Comparison of ENCODE assay signal across 8 mouse cellular contexts in the genomic region with DNA sequence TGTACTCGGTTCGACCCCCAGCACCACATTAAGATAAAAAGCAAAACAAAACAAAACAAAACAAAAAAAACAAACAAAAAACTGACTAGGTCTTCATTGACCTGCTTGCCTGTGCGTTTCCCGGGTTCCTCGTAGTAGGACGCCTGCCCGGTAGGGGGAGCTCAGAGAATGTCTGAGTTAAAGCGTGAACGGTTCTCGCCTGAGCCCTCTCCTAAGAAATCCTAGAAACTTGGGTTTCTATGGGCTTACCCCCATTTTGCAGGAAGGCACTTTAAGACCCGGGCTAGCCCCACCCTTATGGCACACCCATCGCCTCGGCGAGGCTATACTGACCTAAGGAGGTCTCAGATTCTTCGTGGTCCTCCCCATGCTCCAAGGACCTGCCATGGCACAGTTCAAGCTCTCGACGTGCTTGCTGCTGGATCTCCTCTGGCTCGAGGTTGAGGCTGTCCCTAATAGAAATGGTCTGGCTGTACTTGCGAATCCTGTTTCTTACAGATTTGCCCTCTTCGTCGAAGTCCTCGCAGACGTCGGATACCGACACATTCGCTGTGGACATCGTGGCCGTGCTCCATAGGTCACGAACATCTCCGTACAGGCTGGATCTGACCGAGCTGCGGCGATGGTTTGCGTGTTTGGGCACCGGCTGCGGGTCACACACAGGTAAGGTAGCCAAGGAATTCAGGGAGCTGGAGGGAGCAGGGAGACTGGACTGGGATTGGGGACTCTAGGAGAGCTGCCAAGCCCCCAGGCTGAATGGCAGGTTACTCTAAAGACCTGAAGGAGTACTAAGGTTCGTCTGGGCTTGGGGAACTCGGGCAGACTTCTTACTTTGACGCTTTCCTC. TPM values are rescaled to one million over a fixed set of nuclear protein-coding genes. Genes with fewer than 3 reads are reported as not detected.
DNase-seq lines count a peak whose midpoint lies in the region; ATAC-seq and TF ChIP-seq lines count a peak whose summit lies in the region.

No protein-coding gene starts in this region.

- H3K9me3 ChIP-seq in embryonic facial prominence, embryonic 10.5 days, result no peaks in the 10 kb centered on the region
- H3K9me3 ChIP-seq in heart, embryonic 12.5 days (replicated peaks), result peaks cover 4% of the 10 kb centered on the region; the same call in 1 of the 2 replicates
- no peaks in the 10 kb centered on the region for H3K9me3 ChIP-seq in kidney, postnatal 0 days (replicated peaks; ENCODE audit: low read length)
- H3K9me3 ChIP-seq in stomach, postnatal 0 days (ENCODE audit: control insufficient read depth, low read length), result no peaks in the 10 kb centered on the region

- H3K9ac ChIP-seq in heart, embryonic 12.5 days, result peak overlapping the region; percentile 18; the same call in 1 of the 2 replicates
- no peak overlapping the region for H3K9ac ChIP-seq in kidney, postnatal 0 days (ENCODE audit: low read depth, low read length)
- H3K9ac ChIP-seq in liver, adult 2 months (ENCODE audit: low read depth, low read length), result no peak overlapping the region; the same call in 1 of the 2 replicates
- H3K9ac ChIP-seq in stomach, postnatal 0 days (ENCODE audit: low read length), result peak overlapping the region; percentile 38

- peak; percentile 87 for DNase-seq in CD4-positive, CD25-positive, alpha-beta regulatory T cell, adult 2 months (ENCODE audit: low read depth, low spot score)
- peak; percentile 84 for DNase-seq in embryonic facial prominence, embryonic 10.5 days (ENCODE audit: low spot score)
- peak; percentile 87 for DNase-seq in kidney, postnatal 0 days (ENCODE audit: low spot score)
- peak; percentile 65 for DNase-seq in liver, adult 2 months (ENCODE audit: extremely low read depth, low read depth, low spot score)
- peak; percentile 78 for DNase-seq in neural tube, embryonic 10.5 days (ENCODE audit: extremely low spot score, low spot score)
- peak; percentile 84 for DNase-seq in stomach, postnatal 0 days (ENCODE audit: low spot score)

- 0 out of 2 replicates have a peak, but pooled peaks cover 5% of the 10 kb centered on the region for H3K36me3 ChIP-seq in embryonic facial prominence, embryonic 10.5 days (replicated peaks)
- H3K36me3 ChIP-seq in heart, embryonic 12.5 days, result peaks cover 5% of the 10 kb centered on the region; the same call in 1 of the 2 replicates
- no peaks in the 10 kb centered on the region for H3K36me3 ChIP-seq in kidney, postnatal 0 days (ENCODE audit: insufficient read depth, low read length)
- H3K36me3 ChIP-seq in liver, adult 2 months (ENCODE audit: control insufficient read depth, insufficient read depth, low read length), result no peaks in the 10 kb centered on the region
- H3K36me3 ChIP-seq in stomach, postnatal 0 days (ENCODE audit: control insufficient read depth, insufficient read depth, low read length), result no peaks in the 10 kb centered on the region

- 3% methylated on average over 39 of the region's 39 CpGs for WGBS in embryonic facial prominence, embryonic 10.5 days
- WGBS in heart, embryonic 12.5 days, result 5% methylated on average over 39 of the region's 39 CpGs
- WGBS in kidney, postnatal 0 days, result 3% methylated on average over 39 of the region's 39 CpGs
- WGBS in liver, adult 2 months, result 4% methylated on average over 39 of the region's 39 CpGs
- WGBS in stomach, postnatal 0 days, result 5% methylated on average over 39 of the region's 39 CpGs

- H3K4me3 ChIP-seq in embryonic facial prominence, embryonic 10.5 days, result peak overlapping the region; percentile 39
- H3K4me3 ChIP-seq in heart, embryonic 12.5 days, result peak overlapping the region; percentile 12
- H3K4me3 ChIP-seq in kidney, postnatal 0 days (replicated peaks; ENCODE audit: low read depth, low read length), result peak overlapping the region; percentile 1
- H3K4me3 ChIP-seq in liver, adult 2 months (ENCODE audit: insufficient read depth, low read depth, low read length), result no peak overlapping the region
- peak overlapping the region; percentile 24 for H3K4me3 ChIP-seq in stomach, postnatal 0 days (ENCODE audit: low read depth, low read length)

- H3K4me2 ChIP-seq in heart, embryonic 12.5 days, result peak overlapping the region; percentile 53
- peak overlapping the region; percentile 44 for H3K4me2 ChIP-seq in kidney, postnatal 0 days (ENCODE audit: low read length)
- peak overlapping the region; percentile 49 for H3K4me2 ChIP-seq in stomach, postnatal 0 days (replicated peaks; ENCODE audit: low read depth)

- peak; percentile 77 for TF ChIP-seq CTCF in kidney, postnatal 0 days (IDR thresholded peaks at IDR 0.05; ENCODE audit: low read depth)
- peak; percentile 89 for TF ChIP-seq CTCF in liver, adult 2 months (IDR thresholded peaks at IDR 0.05; ENCODE audit: low read depth, low read length)
- TF ChIP-seq CTCF in stomach, postnatal 0 days (IDR thresholded peaks at IDR 0.05; ENCODE audit: low read depth), result peak; percentile 85

- no peak for TF ChIP-seq EP300 in stomach, postnatal 0 days (optimal IDR thresholded peaks at IDR 0.05)

- no peak overlapping the region for H3K27ac ChIP-seq in embryonic facial prominence, embryonic 10.5 days (replicated peaks)
- no peak overlapping the region for H3K27ac ChIP-seq in heart, embryonic 12.5 days (ENCODE audit: poor library complexity, severe bottlenecking)
- no peak overlapping the region for H3K27ac ChIP-seq in kidney, postnatal 0 days
- no peak overlapping the region for H3K27ac ChIP-seq in liver, adult 2 months (replicated peaks; ENCODE audit: insufficient read depth, low read depth, low read length)
- no peak overlapping the region; the same call in 1 of the 2 replicates for H3K27ac ChIP-seq in stomach, postnatal 0 days (replicated peaks)

- H3K27me3 ChIP-seq in embryonic facial prominence, embryonic 10.5 days (replicated peaks; ENCODE audit: low read depth, poor library complexity, severe bottlenecking), result peaks cover 75% of the 10 kb centered on the region
- peaks cover 52% of the 10 kb centered on the region for H3K27me3 ChIP-seq in heart, embryonic 12.5 days (replicated peaks)
- H3K27me3 ChIP-seq in kidney, postnatal 0 days (ENCODE audit: insufficient read depth, low read length), result peaks cover 30% of the 10 kb centered on the region
- H3K27me3 ChIP-seq in liver, adult 2 months (ENCODE audit: control insufficient read depth, insufficient read depth, low read length), result no peaks in the 10 kb centered on the region
- H3K27me3 ChIP-seq in stomach, postnatal 0 days (ENCODE audit: control insufficient read depth, insufficient read depth, low read length), result no peaks in the 10 kb centered on the region

- H3K79me2 ChIP-seq in liver, adult 2 months (ENCODE audit: control insufficient read depth, insufficient read depth, low read length), result no peaks in the 10 kb centered on the region; the same call in 1 of the 2 replicates

- peaks cover 59% of the 10 kb centered on the region for H3K4me1 ChIP-seq in embryonic facial prominence, embryonic 10.5 days
- peaks cover 43% of the 10 kb centered on the region for H3K4me1 ChIP-seq in heart, embryonic 12.5 days (replicated peaks)
- H3K4me1 ChIP-seq in kidney, postnatal 0 days (replicated peaks; ENCODE audit: insufficient read depth, low read length), result peaks cover 9% of the 10 kb centered on the region
- peaks cover 19% of the 10 kb centered on the region for H3K4me1 ChIP-seq in liver, adult 2 months (ENCODE audit: control insufficient read depth, insufficient read depth, low read length)
- H3K4me1 ChIP-seq in stomach, postnatal 0 days (replicated peaks; ENCODE audit: control insufficient read depth, insufficient read depth), result peaks cover 16% of the 10 kb centered on the region

- TF ChIP-seq POLR2A in liver, adult 2 months (IDR thresholded peaks at IDR 0.05; ENCODE audit: extremely low read depth, insufficient read depth, low read length), result no peak

- no peak for ATAC-seq in CD4-positive, CD25-positive, alpha-beta regulatory T cell, adult 4 months
- no peak for ATAC-seq in heart, embryonic 12.5 days (ENCODE audit: insufficient number of reproducible peaks, low FRiP score)
- no peak for ATAC-seq in kidney, postnatal 0 days (replicated peaks; ENCODE audit: low FRiP score, low read depth)
- ATAC-seq in stomach, postnatal 0 days (ENCODE audit: low FRiP score, low TSS enrichment), result no peak

RNA-seq across cellular contexts. Expression of gene Catsperz, which starts 0.5 kb away (rescaled TPM):
- polyA plus RNA-seq in CD4-positive, CD25-positive, alpha-beta regulatory T cell, adult 4 months (2017; shearing (Covaris generic)), result not detected
- polyA plus RNA-seq in embryonic facial prominence, embryonic 10.5 days (2016; fragmentation: Nextera tagmentation; extraction: Ambion mirVana), result 0.68 and 0.74 TPM in 2 replicates
- 2.2 and 2.3 TPM in 2 replicates for polyA plus RNA-seq in heart, embryonic 12.5 days (2016; fragmentation: Nextera tagmentation; extraction: Ambion mirVana)
- 3.9 and 4.0 TPM in 2 replicates for polyA plus RNA-seq in kidney, postnatal 0 days (2015; fragmentation: Nextera tagmentation; extraction: Ambion mirVana)
- total RNA-seq in liver, adult 2 months (2014; rRNA removed), result not detected in 2 replicates
- not detected in 2 replicates for polyA plus RNA-seq in liver, adult 2 months (2012; rRNA removed)
- polyA plus RNA-seq in stomach, postnatal 0 days (2015; fragmentation: Nextera tagmentation; extraction: Ambion mirVana), result 3.7 and 4.5 TPM in 2 replicates

RNA-seq across cellular contexts. Expression of gene Esrra, which starts 3.1 kb away (rescaled TPM):
- 1 to 10 TPM; 2.2 to 5.7 TPM for polyA plus RNA-seq in CD4-positive, CD25-positive, alpha-beta regulatory T cell, adult 4 months (2017; shearing (Covaris generic))
- 7.9 and 8.9 TPM in 2 replicates for polyA plus RNA-seq in embryonic facial prominence, embryonic 10.5 days (2016; fragmentation: Nextera tagmentation; extraction: Ambion mirVana)
- polyA plus RNA-seq in heart, embryonic 12.5 days (2016; fragmentation: Nextera tagmentation; extraction: Ambion mirVana), result 27.4 and 30.2 TPM in 2 replicates
- polyA plus RNA-seq in kidney, postnatal 0 days (2015; fragmentation: Nextera tagmentation; extraction: Ambion mirVana), result 22.7 and 23.0 TPM in 2 replicates
- 25.9 and 27.7 TPM in 2 replicates for total RNA-seq in liver, adult 2 months (2014; rRNA removed)
- 36.6 and 40.6 TPM in 2 replicates for polyA plus RNA-seq in liver, adult 2 months (2012; rRNA removed)
- 20.4 and 20.8 TPM in 2 replicates for polyA plus RNA-seq in stomach, postnatal 0 days (2015; fragmentation: Nextera tagmentation; extraction: Ambion mirVana)

RNA-seq across cellular contexts. Expression of gene Kcnk4, which starts 9.6 kb away (rescaled TPM):
- not detected for polyA plus RNA-seq in CD4-positive, CD25-positive, alpha-beta regulatory T cell, adult 4 months (2017; shearing (Covaris generic))
- polyA plus RNA-seq in embryonic facial prominence, embryonic 10.5 days (2016; fragmentation: Nextera tagmentation; extraction: Ambion mirVana), result 0.23 TPM in 1 of 2 replicates, not detected in the other
- 0.14 and 0.29 TPM in 2 replicates for polyA plus RNA-seq in heart, embryonic 12.5 days (2016; fragmentation: Nextera tagmentation; extraction: Ambion mirVana)
- polyA plus RNA-seq in kidney, postnatal 0 days (2015; fragmentation: Nextera tagmentation; extraction: Ambion mirVana), result 0.46 and 0.69 TPM in 2 replicates
- 0.07 TPM in 1 of 2 replicates, not detected in the other for total RNA-seq in liver, adult 2 months (2014; rRNA removed)
- polyA plus RNA-seq in liver, adult 2 months (2012; rRNA removed), result 0.05 TPM in 1 of 2 replicates, not detected in the other
- 0.75 and 0.98 TPM in 2 replicates for polyA plus RNA-seq in stomach, postnatal 0 days (2015; fragmentation: Nextera tagmentation; extraction: Ambion mirVana)

RNA-seq across cellular contexts. Expression of gene Prdx5, which starts 14.8 kb away (rescaled TPM):
- 100 to 1,000 TPM; 224 to 246 TPM for polyA plus RNA-seq in CD4-positive, CD25-positive, alpha-beta regulatory T cell, adult 4 months (2017; shearing (Covaris generic))
- 137 and 140 TPM in 2 replicates for polyA plus RNA-seq in embryonic facial prominence, embryonic 10.5 days (2016; fragmentation: Nextera tagmentation; extraction: Ambion mirVana)
- polyA plus RNA-seq in heart, embryonic 12.5 days (2016; fragmentation: Nextera tagmentation; extraction: Ambion mirVana), result 202 and 218 TPM in 2 replicates
- polyA plus RNA-seq in kidney, postnatal 0 days (2015; fragmentation: Nextera tagmentation; extraction: Ambion mirVana), result 822 and 884 TPM in 2 replicates
- 403 and 615 TPM in 2 replicates for total RNA-seq in liver, adult 2 months (2014; rRNA removed)
- 364 and 379 TPM in 2 replicates for polyA plus RNA-seq in liver, adult 2 months (2012; rRNA removed)
- polyA plus RNA-seq in stomach, postnatal 0 days (2015; fragmentation: Nextera tagmentation; extraction: Ambion mirVana), result 537 and 559 TPM in 2 replicates

RNA-seq across cellular contexts. Expression of gene Trmt112, which starts 15.2 kb away (rescaled TPM):
- polyA plus RNA-seq in CD4-positive, CD25-positive, alpha-beta regulatory T cell, adult 4 months (2017; shearing (Covaris generic)), result 100 to 1,000 TPM; 214 to 232 TPM
- polyA plus RNA-seq in embryonic facial prominence, embryonic 10.5 days (2016; fragmentation: Nextera tagmentation; extraction: Ambion mirVana), result 150 and 168 TPM in 2 replicates
- 85.9 and 92.9 TPM in 2 replicates for polyA plus RNA-seq in heart, embryonic 12.5 days (2016; fragmentation: Nextera tagmentation; extraction: Ambion mirVana)
- 137 and 142 TPM in 2 replicates for polyA plus RNA-seq in kidney, postnatal 0 days (2015; fragmentation: Nextera tagmentation; extraction: Ambion mirVana)
- total RNA-seq in liver, adult 2 months (2014; rRNA removed), result 30.7 and 43.6 TPM in 2 replicates
- 89.7 and 101 TPM in 2 replicates for polyA plus RNA-seq in liver, adult 2 months (2012; rRNA removed)
- 75.8 and 85.9 TPM in 2 replicates for polyA plus RNA-seq in stomach, postnatal 0 days (2015; fragmentation: Nextera tagmentation; extraction: Ambion mirVana)

Comparison
In these comparisons a context has a peak if more than half of its experiments do, and no peak if none do; other contexts are left out.
1. H3K9ac ChIP-seq: peak in heart, embryonic 12.5 days (single experiment) and stomach, postnatal 0 days (single experiment); none in kidney, postnatal 0 days (single experiment) and liver, adult 2 months (single experiment).
2. Peak in every context shown above with its lines, with median percentiles within 50 percentile points of each other: DNase-seq, H3K4me2 ChIP-seq and CTCF ChIP-seq.